Mouse (Mus musculus) heart, embryonic 15.5 days (tissue): ENCODE results near the gene Nckap5l. TPM values are rescaled to one million over a fixed set of nuclear protein-coding genes. Genes with fewer than 3 reads are reported as not detected.
A peak's percentile ranks its signal among the peaks of the same experiment; 100 is the strongest.

ENCODE experiments used
- ATAC-seq: fragments of 200-750 bp; cut with Nextera tagmentation; replicated peaks from 2 replicates; pipeline ENCODE4 v1.8.0; 2017; ENCODE audit warnings: low read depth, moderate TSS enrichment; ENCODE audit not compliant: insufficient number of reproducible peaks, insufficient read depth, low FRiP score
- H3K27ac ChIP-seq: fragments of 300-500 bp; sonication (generic); 2 replicates; pipeline ENCODE4 v1.5.1; 2015; ENCODE audit warnings: mild to moderate bottlenecking, inconsistent platforms
- H3K27me3 ChIP-seq: fragments of 300-500 bp; sonication (generic); 2 replicates; pipeline ENCODE4 v1.6.1; 2015; ENCODE audit warnings: inconsistent platforms
- H3K36me3 ChIP-seq: fragments of 300-500 bp; sonication (generic); 2 replicates; pipeline ENCODE4 v1.6.1; 2015; ENCODE audit warnings: mild to moderate bottlenecking, inconsistent platforms
- H3K4me1 ChIP-seq: fragments of 300-500 bp; sonication (generic); replicated peaks from 2 replicates; pipeline ENCODE4 v1.6.1; 2015; ENCODE audit warnings: inconsistent platforms
- H3K4me2 ChIP-seq: fragments of 300-500 bp; sonication (generic); 2 replicates; pipeline ENCODE4 v1.6.1; 2015; ENCODE audit warnings: inconsistent platforms, mild to moderate bottlenecking, moderate library complexity
- H3K4me3 ChIP-seq: fragments of 300-500 bp; sonication (generic); 2 replicates; pipeline ENCODE4 v1.5.1; 2015; ENCODE audit warnings: mild to moderate bottlenecking, inconsistent platforms
- H3K9ac ChIP-seq: fragments of 300-500 bp; sonication (generic); 2 replicates; pipeline ENCODE4 v1.6.1; 2015; ENCODE audit warnings: mild to moderate bottlenecking, inconsistent platforms
- H3K9me3 ChIP-seq: fragments of 300-500 bp; sonication (generic); replicated peaks from 2 replicates; pipeline ENCODE4 v1.6.1; 2016; ENCODE audit warnings: inconsistent platforms
- WGBS: fragments of 180-500 bp; shearing (Covaris S2); methylation state at CpG from one replicate; pipeline ENCODE4 v1.1.7; 2015; ENCODE audit warnings: mixed read lengths; 5-methylcytosine and 5-hydroxymethylcytosine counted together
- polyA plus RNA-seq: library from polyadenylated mRNA; unstranded; fragments of >200 nt; fragmentation: Nextera tagmentation; extraction: Ambion mirVana; gene quantifications from 2 replicates; pipeline ENCODE4 v1.2.1, GENCODE M21; 2015

The Nckap5l gene
- polyA plus RNA-seq, 1 experiment from 2014 or later = 6.8 TPM

- Histone ChIP-seq H3K9ac (no peak overlapping the region), H3K9me3 (no peaks in the 10 kb centered on the region), H3K36me3 (peaks cover 46% of the 10 kb centered on the region; the same call in 1 of the 2 replicates), H3K27me3 (no peaks in the 10 kb centered on the region), H3K4me2 (no peak overlapping the region), H3K4me1 (peaks cover 18% of the 10 kb centered on the region), H3K4me3 (no peak overlapping the region), H3K27ac (no peak overlapping the region)
- no peak for ATAC-seq
- WGBS = 89% methylated on average over 10 of the region's 10 CpGs
These were observed 34.4 kb downstream of the Nckap5l start for GRCm38 (mm10) chr15:99423131-99423530.

GRCm38 (mm10) chr15:99422551-99422950 is 35.0 kb downstream of the Nckap5l start:
- Histone ChIP-seq H3K4me2 (no peak overlapping the region), H3K36me3 (peaks cover 41% of the 10 kb centered on the region; the same call in 1 of the 2 replicates), H3K9ac (no peak overlapping the region), H3K4me1 (peaks cover 22% of the 10 kb centered on the region), H3K9me3 (no peaks in the 10 kb centered on the region), H3K4me3 (no peak overlapping the region), H3K27ac (no peak overlapping the region), H3K27me3 (no peaks in the 10 kb centered on the region)
- no peak for ATAC-seq
- WGBS = 92% methylated on average over 23 of the region's 23 CpGs

GRCm38 (mm10) chr15:99421676-99422075 is 35.9 kb downstream of the Nckap5l start:
- WGBS = 73% methylated on average over 8 of the region's 8 CpGs
- ATAC-seq = no peak
- H3K4me1 ChIP-seq = peaks cover 27% of the 10 kb centered on the region
- peaks cover 33% of the 10 kb centered on the region; the same call in 1 of the 2 replicates for H3K36me3 ChIP-seq
- H3K9ac ChIP-seq = no peak overlapping the region
- peak overlapping the region; percentile 90 for H3K27ac ChIP-seq
- H3K4me2 ChIP-seq = no peak overlapping the region
- no peaks in the 10 kb centered on the region for H3K27me3 ChIP-seq
- no peaks in the 10 kb centered on the region for H3K9me3 ChIP-seq
- H3K4me3 ChIP-seq = no peak overlapping the region

- peaks cover 29% of the 10 kb centered on the region; the same call in 1 of the 2 replicates for H3K36me3 ChIP-seq
- H3K9ac ChIP-seq = no peak overlapping the region
- no peaks in the 10 kb centered on the region for H3K27me3 ChIP-seq
- H3K4me3 ChIP-seq = no peak overlapping the region
- 70% methylated on average over 9 of the region's 9 CpGs for WGBS
- H3K4me2 ChIP-seq = peak overlapping the region; percentile 46
- H3K4me1 ChIP-seq = peaks cover 30% of the 10 kb centered on the region
- peak overlapping the region; percentile 90 for H3K27ac ChIP-seq
- H3K9me3 ChIP-seq = no peaks in the 10 kb centered on the region
- ATAC-seq = no peak
These were observed 36.4 kb downstream of the Nckap5l start for GRCm38 (mm10) chr15:99421152-99421551.

GRCm38 (mm10) chr15:99420521-99421014 is 37.0 kb downstream of the Nckap5l start:
- Histone ChIP-seq H3K9me3 (no peaks in the 10 kb centered on the region), H3K9ac (0 out of 2 replicates have a peak overlapping the region, but pooled peaks have one; percentile 7), H3K4me1 (peaks cover 32% of the 10 kb centered on the region), H3K4me3 (0 out of 2 replicates have a peak overlapping the region, but pooled peaks have one; percentile 5), H3K4me2 (peak overlapping the region; percentile 46), H3K27me3 (no peaks in the 10 kb centered on the region), H3K27ac (peak overlapping the region; percentile 90), H3K36me3 (peaks cover 23% of the 10 kb centered on the region; the same call in 1 of the 2 replicates)
- ATAC-seq = peak; percentile 53
- WGBS = 20% methylated on average over 12 of the region's 12 CpGs

GRCm38 (mm10) chr15:99420101-99420500 is 37.4 kb downstream of the Nckap5l start:
- Histone ChIP-seq H3K9me3 (no peaks in the 10 kb centered on the region), H3K9ac (no peak overlapping the region), H3K27me3 (no peaks in the 10 kb centered on the region), H3K4me2 (peak overlapping the region; percentile 46), H3K27ac (peak overlapping the region; percentile 90), H3K4me1 (peaks cover 32% of the 10 kb centered on the region), H3K4me3 (no peak overlapping the region), H3K36me3 (peaks cover 20% of the 10 kb centered on the region; the same call in 1 of the 2 replicates)
- ATAC-seq = no peak
- 37% methylated on average over 5 of the region's 5 CpGs for WGBS

- H3K9ac ChIP-seq = no peak overlapping the region
These were observed 39.8 kb downstream of the Nckap5l start for GRCm38 (mm10) chr15:99417692-99418271.

GRCm38 (mm10) chr15:99416957-99417356 is 40.6 kb downstream of the Nckap5l start:
- H3K4me1 ChIP-seq = peaks cover 31% of the 10 kb centered on the region
- no peaks in the 10 kb centered on the region; the same call in 1 of the 2 replicates for H3K36me3 ChIP-seq
- no peaks in the 10 kb centered on the region for H3K9me3 ChIP-seq
- H3K27ac ChIP-seq = no peak overlapping the region
- peak overlapping the region; percentile 8; the same call in 1 of the 2 replicates for H3K4me3 ChIP-seq
- no peaks in the 10 kb centered on the region for H3K27me3 ChIP-seq
- ATAC-seq = no peak
- H3K4me2 ChIP-seq = peak overlapping the region; percentile 25
- 28% methylated on average over 4 of the region's 4 CpGs for WGBS
- H3K9ac ChIP-seq = no peak overlapping the region

More at GRCm38 (mm10) chr15:99417692-99418271, 39.8 kb downstream of the Nckap5l start:
- Histone ChIP-seq H3K27ac (peak overlapping the region; percentile 54), H3K9me3 (no peaks in the 10 kb centered on the region), H3K4me3 (no peak overlapping the region), H3K36me3 (peaks cover 7% of the 10 kb centered on the region; the same call in 1 of the 2 replicates), H3K27me3 (no peaks in the 10 kb centered on the region), H3K4me2 (no peak overlapping the region), H3K4me1 (peaks cover 32% of the 10 kb centered on the region)
- peak; percentile 15; the same call in 1 of the 2 replicates for ATAC-seq
- WGBS = 17% methylated on average over 17 of the region's 17 CpGs

- Histone ChIP-seq H3K4me3 (peak overlapping the region; percentile 8; the same call in 1 of the 2 replicates), H3K27ac (no peak overlapping the region), H3K4me2 (peak overlapping the region; percentile 47), H3K9me3 (no peaks in the 10 kb centered on the region), H3K27me3 (no peaks in the 10 kb centered on the region), H3K9ac (no peak overlapping the region; the same call in 1 of the 2 replicates), H3K4me1 (peaks cover 29% of the 10 kb centered on the region), H3K36me3 (no peaks in the 10 kb centered on the region)
- WGBS = 14% methylated on average over 13 of the region's 13 CpGs
- no peak for ATAC-seq
These were observed 41.1 kb downstream of the Nckap5l start for GRCm38 (mm10) chr15:99416348-99416882.

GRCm38 (mm10) chr15:99415793-99416192 is 41.8 kb downstream of the Nckap5l start:
- no peak overlapping the region for H3K4me3 ChIP-seq
- no peaks in the 10 kb centered on the region for H3K9me3 ChIP-seq
- H3K9ac ChIP-seq = no peak overlapping the region
- no peaks in the 10 kb centered on the region for H3K27me3 ChIP-seq
- H3K4me1 ChIP-seq = peaks cover 24% of the 10 kb centered on the region
- H3K36me3 ChIP-seq = no peaks in the 10 kb centered on the region
- 20% methylated on average over 2 of the region's 2 CpGs for WGBS
- H3K4me2 ChIP-seq = no peak overlapping the region; the same call in 1 of the 2 replicates
- no peak overlapping the region for H3K27ac ChIP-seq
- no peak for ATAC-seq

GRCm38 (mm10) chr15:99411747-99412146 is 45.8 kb downstream of the Nckap5l start:
- peaks cover 35% of the 10 kb centered on the region for H3K36me3 ChIP-seq
- no peak for ATAC-seq
- H3K4me3 ChIP-seq = no peak overlapping the region
- H3K4me1 ChIP-seq = peaks cover 11% of the 10 kb centered on the region
- no peak overlapping the region for H3K27ac ChIP-seq
- no peaks in the 10 kb centered on the region for H3K27me3 ChIP-seq
- no peak overlapping the region for H3K4me2 ChIP-seq
- no peaks in the 10 kb centered on the region for H3K9me3 ChIP-seq
- no peak overlapping the region for H3K9ac ChIP-seq
- 52% methylated on average over 14 of the region's 14 CpGs for WGBS
